ENCODE assay signal across 8 mouse cellular contexts in the genomic region with DNA sequence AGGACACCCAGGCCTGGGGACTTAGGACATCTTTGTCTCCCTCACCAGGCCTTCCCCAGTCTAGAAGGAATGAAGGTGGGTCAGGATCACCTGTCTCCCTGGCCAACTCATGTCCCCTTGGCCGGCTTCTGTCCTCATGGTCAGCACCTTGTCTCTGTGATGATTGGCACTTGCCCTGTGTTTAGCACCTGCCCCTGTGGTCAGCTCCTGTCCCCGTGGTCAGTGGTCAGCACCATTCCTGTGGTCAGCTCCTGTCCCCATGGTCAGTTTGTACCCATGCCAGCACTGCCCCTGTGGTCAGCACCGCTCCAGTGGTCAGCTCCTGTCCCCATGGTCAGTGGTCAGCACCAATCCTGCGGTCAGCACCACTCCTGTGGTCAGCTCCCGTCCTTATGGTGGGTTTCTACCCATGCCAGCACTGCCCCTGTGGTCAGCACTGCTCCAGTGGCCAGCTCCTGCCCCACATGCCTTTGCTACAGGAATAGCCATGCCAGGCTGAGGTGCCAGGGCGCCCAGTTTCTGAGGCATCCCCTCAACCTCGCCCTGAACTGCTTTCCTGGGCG. TPM values are rescaled to one million over a fixed set of nuclear protein-coding genes. Genes with fewer than 3 reads are reported as not detected.
DNase-seq lines count a peak whose midpoint lies in the region; ATAC-seq and TF ChIP-seq lines count a peak whose summit lies in the region.

No protein-coding gene starts in this region.

- TF ChIP-seq CTCF in liver, postnatal 0 days (IDR thresholded peaks at IDR 0.05; ENCODE audit: low read depth): no peak

- no peaks in the 10 kb centered on the region for H3K4me1 ChIP-seq in forebrain, embryonic 11.5 days (replicated peaks; ENCODE audit: control insufficient read depth, insufficient read depth, low read length)
- no peaks in the 10 kb centered on the region for H3K4me1 ChIP-seq in forebrain, embryonic 14.5 days (ENCODE audit: control insufficient read depth, insufficient read depth, low read length)
- H3K4me1 ChIP-seq in midbrain, embryonic 10.5 days: no peaks in the 10 kb centered on the region
- no peaks in the 10 kb centered on the region for H3K4me1 ChIP-seq in midbrain, embryonic 13.5 days (replicated peaks)
- no peaks in the 10 kb centered on the region for H3K4me1 ChIP-seq in heart, embryonic 16.5 days (ENCODE audit: control insufficient read depth, insufficient read depth, low read length)
- H3K4me1 ChIP-seq in liver, postnatal 0 days (ENCODE audit: insufficient read depth): no peaks in the 10 kb centered on the region
- H3K4me1 ChIP-seq in forebrain, embryonic 15.5 days: no peaks in the 10 kb centered on the region

- no peak overlapping the region for H3K4me3 ChIP-seq in forebrain, embryonic 11.5 days (ENCODE audit: low read depth, low read length)
- H3K4me3 ChIP-seq in forebrain, embryonic 14.5 days (ENCODE audit: low read depth, low read length): no peak overlapping the region
- H3K4me3 ChIP-seq in midbrain, embryonic 10.5 days: no peak overlapping the region
- no peak overlapping the region for H3K4me3 ChIP-seq in midbrain, embryonic 13.5 days (replicated peaks)
- no peak overlapping the region for H3K4me3 ChIP-seq in heart, embryonic 16.5 days (ENCODE audit: low read length)
- no peak overlapping the region for H3K4me3 ChIP-seq in liver, postnatal 0 days (ENCODE audit: low read depth, low read length)
- H3K4me3 ChIP-seq in forebrain, embryonic 15.5 days: no peak overlapping the region

- no peak overlapping the region for H3K27ac ChIP-seq in forebrain, embryonic 11.5 days (ENCODE audit: low read depth, low read length)
- H3K27ac ChIP-seq in forebrain, embryonic 14.5 days (ENCODE audit: low read depth, low read length): no peak overlapping the region
- H3K27ac ChIP-seq in midbrain, embryonic 10.5 days (replicated peaks): no peak overlapping the region
- H3K27ac ChIP-seq in midbrain, embryonic 13.5 days: no peak overlapping the region
- H3K27ac ChIP-seq in heart, embryonic 16.5 days (ENCODE audit: low read length): no peak overlapping the region
- H3K27ac ChIP-seq in liver, postnatal 0 days (ENCODE audit: low read depth): no peak overlapping the region
- H3K27ac ChIP-seq in forebrain, embryonic 15.5 days (replicated peaks): no peak overlapping the region

- TF ChIP-seq EP300 in liver, postnatal 0 days (IDR thresholded peaks at IDR 0.05; ENCODE audit: low read depth): no peak

- H3K9ac ChIP-seq in forebrain, embryonic 11.5 days (ENCODE audit: low read length): no peak overlapping the region
- H3K9ac ChIP-seq in forebrain, embryonic 14.5 days (ENCODE audit: low read length): no peak overlapping the region
- H3K9ac ChIP-seq in midbrain, embryonic 13.5 days (replicated peaks): no peak overlapping the region
- H3K9ac ChIP-seq in heart, embryonic 16.5 days (ENCODE audit: low read length): no peak overlapping the region
- no peak overlapping the region for H3K9ac ChIP-seq in liver, postnatal 0 days (replicated peaks)
- no peak overlapping the region for H3K9ac ChIP-seq in forebrain, embryonic 15.5 days (replicated peaks)

- ATAC-seq in forebrain, embryonic 11.5 days (replicated peaks; ENCODE audit: low FRiP score): no peak
- ATAC-seq in forebrain, embryonic 14.5 days: no peak
- ATAC-seq in midbrain, embryonic 13.5 days: no peak
- ATAC-seq in heart, embryonic 16.5 days (replicated peaks; ENCODE audit: extremely low read depth, insufficient read depth, low FRiP score): peak; percentile 45
- ATAC-seq in liver, postnatal 0 days: no peak
- no peak for ATAC-seq in erythroblast, adult 5-6 weeks (replicated peaks; ENCODE audit: low FRiP score, poor library complexity, severe bottlenecking)
- ATAC-seq in forebrain, embryonic 15.5 days (replicated peaks): no peak

- DNase-seq in forebrain, embryonic 11.5 days (ENCODE audit: low spot score): peak; percentile 66
- DNase-seq in forebrain, embryonic 14.5 days (ENCODE audit: low spot score): no peak
- peak; percentile 65 for DNase-seq in midbrain, embryonic 10.5 days (ENCODE audit: low spot score)
- DNase-seq in liver, postnatal 0 days: peak; percentile 31

- no peaks in the 10 kb centered on the region for H3K36me3 ChIP-seq in forebrain, embryonic 11.5 days (ENCODE audit: control insufficient read depth, insufficient read depth, low read length)
- H3K36me3 ChIP-seq in forebrain, embryonic 14.5 days (ENCODE audit: control insufficient read depth, insufficient read depth, low read length): no peaks in the 10 kb centered on the region
- H3K36me3 ChIP-seq in midbrain, embryonic 10.5 days: no peaks in the 10 kb centered on the region
- no peaks in the 10 kb centered on the region for H3K36me3 ChIP-seq in midbrain, embryonic 13.5 days
- H3K36me3 ChIP-seq in heart, embryonic 16.5 days (ENCODE audit: control insufficient read depth, insufficient read depth): no peaks in the 10 kb centered on the region
- no peaks in the 10 kb centered on the region for H3K36me3 ChIP-seq in liver, postnatal 0 days (replicated peaks; ENCODE audit: insufficient read depth, low read length)
- H3K36me3 ChIP-seq in forebrain, embryonic 15.5 days: no peaks in the 10 kb centered on the region

- WGBS in forebrain, embryonic 11.5 days: 66% methylated on average over 8 of the region's 8 CpGs
- WGBS in forebrain, embryonic 14.5 days: 62% methylated on average over 8 of the region's 8 CpGs
- WGBS in midbrain, embryonic 10.5 days: 59% methylated on average over 8 of the region's 8 CpGs
- 59% methylated on average over 8 of the region's 8 CpGs for WGBS in midbrain, embryonic 13.5 days
- 64% methylated on average over 8 of the region's 8 CpGs for WGBS in heart, embryonic 16.5 days
- WGBS in liver, postnatal 0 days (ENCODE audit: insufficient replicate concordance): 56% methylated on average over 8 of the region's 8 CpGs
- 58% methylated on average over 8 of the region's 8 CpGs for WGBS in forebrain, embryonic 15.5 days

- no peaks in the 10 kb centered on the region for H3K27me3 ChIP-seq in forebrain, embryonic 11.5 days (ENCODE audit: control insufficient read depth, insufficient read depth, low read length)
- no peaks in the 10 kb centered on the region for H3K27me3 ChIP-seq in forebrain, embryonic 14.5 days (replicated peaks; ENCODE audit: control insufficient read depth, insufficient read depth, low read length)
- H3K27me3 ChIP-seq in midbrain, embryonic 10.5 days (ENCODE audit: low read depth, poor library complexity, severe bottlenecking): 0 out of 2 replicates have a peak, but pooled peaks cover 5% of the 10 kb centered on the region
- H3K27me3 ChIP-seq in midbrain, embryonic 13.5 days: no peaks in the 10 kb centered on the region; the same call in 1 of the 2 replicates
- H3K27me3 ChIP-seq in heart, embryonic 16.5 days (ENCODE audit: control insufficient read depth, insufficient read depth, low read length): no peaks in the 10 kb centered on the region
- no peaks in the 10 kb centered on the region for H3K27me3 ChIP-seq in liver, postnatal 0 days (ENCODE audit: insufficient read depth, low read length)
- H3K27me3 ChIP-seq in forebrain, embryonic 15.5 days: no peaks in the 10 kb centered on the region

- no peak overlapping the region for H3K4me2 ChIP-seq in forebrain, embryonic 11.5 days (ENCODE audit: low read depth, low read length, severe bottlenecking)
- H3K4me2 ChIP-seq in forebrain, embryonic 14.5 days (ENCODE audit: low read length): no peak overlapping the region
- H3K4me2 ChIP-seq in midbrain, embryonic 13.5 days (replicated peaks): no peak overlapping the region
- no peak overlapping the region for H3K4me2 ChIP-seq in heart, embryonic 16.5 days (ENCODE audit: low read depth, low read length)
- H3K4me2 ChIP-seq in liver, postnatal 0 days (ENCODE audit: low read depth, low read length): no peak overlapping the region
- no peak overlapping the region for H3K4me2 ChIP-seq in forebrain, embryonic 15.5 days (replicated peaks)

- no peaks in the 10 kb centered on the region for H3K9me3 ChIP-seq in forebrain, embryonic 11.5 days (ENCODE audit: control insufficient read depth, low read length)
- H3K9me3 ChIP-seq in forebrain, embryonic 14.5 days (replicated peaks; ENCODE audit: control insufficient read depth, low read length): no peaks in the 10 kb centered on the region
- no peaks in the 10 kb centered on the region; the same call in 1 of the 2 replicates for H3K9me3 ChIP-seq in midbrain, embryonic 10.5 days (replicated peaks)
- H3K9me3 ChIP-seq in midbrain, embryonic 13.5 days: no peaks in the 10 kb centered on the region
- H3K9me3 ChIP-seq in heart, embryonic 16.5 days (replicated peaks; ENCODE audit: control insufficient read depth, low read length): no peaks in the 10 kb centered on the region; the same call in 1 of the 2 replicates
- no peaks in the 10 kb centered on the region for H3K9me3 ChIP-seq in liver, postnatal 0 days (ENCODE audit: low read length)
- no peaks in the 10 kb centered on the region for H3K9me3 ChIP-seq in forebrain, embryonic 15.5 days

RNA-seq across cellular contexts. Expression of gene Gm17455, which starts 45.6 kb away (rescaled TPM):
- polyA plus RNA-seq in forebrain, embryonic 11.5 days (2014; fragmentation: Nextera tagmentation; extraction: Ambion mirVana): 1.7 and 4.2 TPM in 2 replicates
- polyA plus RNA-seq in forebrain, embryonic 14.5 days (2014; fragmentation: Nextera tagmentation; extraction: Ambion mirVana): 5.8 and 6.9 TPM in 2 replicates
- polyA plus RNA-seq in midbrain, embryonic 10.5 days (2016; fragmentation: Nextera tagmentation; extraction: Ambion mirVana): 3.7 and 5.5 TPM in 2 replicates
- polyA plus RNA-seq in midbrain, embryonic 13.5 days (2015; fragmentation: Nextera tagmentation; extraction: Ambion mirVana): 4.9 and 7.9 TPM in 2 replicates
- 0.24 and 0.28 TPM in 2 replicates for polyA plus RNA-seq in heart, embryonic 16.5 days (2015; fragmentation: Nextera tagmentation; extraction: Ambion mirVana)
- not detected in 2 replicates for polyA plus RNA-seq in liver, postnatal 0 days (2015; fragmentation: Nextera tagmentation; extraction: Ambion mirVana)
- not detected in 2 replicates for total RNA-seq in erythroblast, adult 5-6 weeks (2015; ENCODE audit: low replicate concordance)
- not detected in 2 replicates for total RNA-seq in erythroblast, adult 5-6 weeks (2017; ENCODE audit: low replicate concordance)
- 4.9 and 6.9 TPM in 2 replicates for polyA plus RNA-seq in forebrain, embryonic 15.5 days (2015; fragmentation: Nextera tagmentation; extraction: Ambion mirVana)
